Mouse (Mus musculus) heart, adult 2 months (tissue): ENCODE results near the gene Dhrs4.

Experiments
- CTCF ChIP-seq: fragments of 200-600 bp; IDR thresholded peaks from 2 replicates; pipeline ENCODE4 v1.8.1; 2022; ENCODE audit warnings: antibody characterized with exemption, mild to moderate bottlenecking, moderate library complexity
- POLR2A ChIP-seq: fragments of 200-500 bp; IDR thresholded peaks from 2 replicates; pipeline ENCODE4 v1.6.1; 2011; ENCODE audit warnings: mild to moderate bottlenecking, low read depth, low read length, control low read depth; ENCODE audit not compliant: insufficient read depth

DNA sequence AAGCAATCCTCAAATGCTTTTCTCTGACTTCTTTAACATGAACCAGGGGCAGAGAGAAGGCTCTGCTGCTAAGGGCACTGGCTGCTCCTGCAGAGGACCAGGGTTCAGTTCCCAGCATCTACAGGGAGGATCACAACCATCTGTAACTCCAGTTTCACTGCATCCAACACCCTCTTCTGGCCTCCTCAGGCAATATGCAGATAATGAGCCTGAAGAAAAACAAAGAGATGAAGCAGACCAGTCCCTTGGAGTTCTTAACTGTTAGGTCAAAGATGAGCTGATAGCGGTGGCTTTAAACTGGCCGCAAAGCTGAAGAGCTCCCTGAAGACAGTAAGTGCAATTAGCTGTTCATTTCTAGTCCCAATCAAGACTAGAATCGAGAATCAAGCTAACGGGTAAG lies 48.3 kb upstream of the Dhrs4 start:
- TF ChIP-seq POLR2A (no peak), CTCF (no peak)
